Mouse (Mus musculus): ENCODE data around the gene Sdcbp2. TPM values are rescaled to one million over a fixed set of nuclear protein-coding genes. Genes with fewer than 3 reads are reported as not detected.
A peak's percentile ranks its signal among the peaks of the same experiment; 100 is the strongest.

Gene Sdcbp2
- polyA plus RNA-seq, 1 experiment from 2014 or later, result 0.35 TPM

GRCm38 (mm10) chr2:151575119-151575698 is 2.8 kb downstream of the Sdcbp2 start:
- H3K27ac ChIP-seq, result peak overlapping the region; percentile 81; the same call in 1 of the 2 replicates
- H3K9ac ChIP-seq, result peak overlapping the region; percentile 68
- H3K4me1 ChIP-seq, result peaks cover 11% of the 10 kb centered on the region
- H3K4me2 ChIP-seq, result peak overlapping the region; percentile 76
- H3K27me3 ChIP-seq, result 0 out of 2 replicates have a peak, but pooled peaks cover 8% of the 10 kb centered on the region
- no peaks in the 10 kb centered on the region for H3K36me3 ChIP-seq (ENCODE audit: poor library complexity, severe bottlenecking)
- 21% methylated on average over 7 of the region's 7 CpGs for WGBS
- no peaks in the 10 kb centered on the region for H3K9me3 ChIP-seq (replicated peaks)
- peak overlapping the region; percentile 45 for H3K4me3 ChIP-seq
- no peak; the same call in 1 of the 2 replicates for ATAC-seq

GRCm38 (mm10) chr2:151575699-151576389 is 3.4 kb downstream of the Sdcbp2 start:
- peak; percentile 98 for ATAC-seq
- Histone ChIP-seq H3K4me1 (peaks cover 11% of the 10 kb centered on the region), H3K9ac (peak overlapping the region; percentile 68), H3K9me3 (replicated peaks) (no peaks in the 10 kb centered on the region), H3K4me2 (peak overlapping the region; percentile 76), H3K27ac (peak overlapping the region; percentile 81), H3K36me3 (ENCODE audit: poor library complexity, severe bottlenecking) (no peaks in the 10 kb centered on the region), H3K4me3 (peak overlapping the region; percentile 45), H3K27me3 (0 out of 2 replicates have a peak, but pooled peaks cover 8% of the 10 kb centered on the region)
- WGBS, result 1% methylated on average over 38 of the region's 38 CpGs

GRCm38 (mm10) chr2:151579183-151579582 is 6.8 kb downstream of the Sdcbp2 start:
- H3K9ac ChIP-seq, result no peak overlapping the region
- ATAC-seq, result no peak
- peaks cover 11% of the 10 kb centered on the region for H3K4me1 ChIP-seq
- H3K9me3 ChIP-seq (replicated peaks), result no peaks in the 10 kb centered on the region
- no peaks in the 10 kb centered on the region for H3K36me3 ChIP-seq (ENCODE audit: poor library complexity, severe bottlenecking)
- 85% methylated on average over 4 of the region's 4 CpGs for WGBS
- no peak overlapping the region for H3K4me2 ChIP-seq
- H3K27ac ChIP-seq, result no peak overlapping the region
- H3K4me3 ChIP-seq, result no peak overlapping the region
- 0 out of 2 replicates have a peak, but pooled peaks cover 8% of the 10 kb centered on the region for H3K27me3 ChIP-seq

GRCm38 (mm10) chr2:151580945-151581344 is 8.5 kb downstream of the Sdcbp2 start:
- no peaks in the 10 kb centered on the region for H3K36me3 ChIP-seq (ENCODE audit: poor library complexity, severe bottlenecking)
- WGBS, result 20% methylated on average over 1 of the region's 1 CpGs
- no peak for ATAC-seq

GRCm38 (mm10) chr2:151585934-151586333 is 13.5 kb downstream of the Sdcbp2 start:
- Histone ChIP-seq H3K4me2 (no peak overlapping the region), H3K4me3 (no peak overlapping the region), H3K9me3 (replicated peaks) (no peaks in the 10 kb centered on the region), H3K9ac (no peak overlapping the region), H3K36me3 (ENCODE audit: poor library complexity, severe bottlenecking) (no peaks in the 10 kb centered on the region), H3K27me3 (no peaks in the 10 kb centered on the region), H3K27ac (no peak overlapping the region), H3K4me1 (no peaks in the 10 kb centered on the region)
- no peak for ATAC-seq
- WGBS, result 70% methylated on average over 3 of the region's 3 CpGs

More at GRCm38 (mm10) chr2:151580945-151581344, 8.5 kb downstream of the Sdcbp2 start:
- Histone ChIP-seq H3K4me2 (no peak overlapping the region), H3K4me1 (peaks cover 7% of the 10 kb centered on the region), H3K9ac (no peak overlapping the region), H3K27me3 (0 out of 2 replicates have a peak, but pooled peaks cover 8% of the 10 kb centered on the region), H3K4me3 (no peak overlapping the region), H3K9me3 (replicated peaks) (no peaks in the 10 kb centered on the region), H3K27ac (no peak overlapping the region)

- no peaks in the 10 kb centered on the region for H3K9me3 ChIP-seq (replicated peaks)
- no peak overlapping the region for H3K4me2 ChIP-seq
- H3K27me3 ChIP-seq, result no peaks in the 10 kb centered on the region
- ATAC-seq, result no peak
- H3K9ac ChIP-seq, result no peak overlapping the region; the same call in 1 of the 2 replicates
- no peak overlapping the region for H3K27ac ChIP-seq
- H3K36me3 ChIP-seq (ENCODE audit: poor library complexity, severe bottlenecking), result no peaks in the 10 kb centered on the region
- no peaks in the 10 kb centered on the region for H3K4me1 ChIP-seq
- WGBS, result 90% methylated on average over 1 of the region's 1 CpGs
- no peak overlapping the region for H3K4me3 ChIP-seq
Measured at GRCm38 (mm10) chr2:151586807-151587206, 14.4 kb downstream of the Sdcbp2 start.

GRCm38 (mm10) chr2:151587306-151587705 is 14.9 kb downstream of the Sdcbp2 start:
- no peak overlapping the region for H3K9ac ChIP-seq
- no peaks in the 10 kb centered on the region for H3K4me1 ChIP-seq
- ATAC-seq, result no peak
- 78% methylated on average over 9 of the region's 9 CpGs for WGBS
- H3K9me3 ChIP-seq (replicated peaks), result no peaks in the 10 kb centered on the region
- no peak overlapping the region for H3K27ac ChIP-seq
- H3K27me3 ChIP-seq, result no peaks in the 10 kb centered on the region
- H3K36me3 ChIP-seq (ENCODE audit: poor library complexity, severe bottlenecking), result no peaks in the 10 kb centered on the region
- no peak overlapping the region for H3K4me3 ChIP-seq
- H3K4me2 ChIP-seq, result no peak overlapping the region

- 87% methylated on average over 2 of the region's 2 CpGs for WGBS
- H3K4me3 ChIP-seq, result no peak overlapping the region
- no peaks in the 10 kb centered on the region for H3K27me3 ChIP-seq
- peaks cover 1% of the 10 kb centered on the region for H3K4me1 ChIP-seq
- no peaks in the 10 kb centered on the region; the same call in 1 of the 2 replicates for H3K36me3 ChIP-seq (ENCODE audit: poor library complexity, severe bottlenecking)
- H3K27ac ChIP-seq, result no peak overlapping the region
- H3K9ac ChIP-seq, result no peak overlapping the region
- H3K9me3 ChIP-seq (replicated peaks), result no peaks in the 10 kb centered on the region
- no peak overlapping the region for H3K4me2 ChIP-seq
- ATAC-seq, result no peak
Measured at GRCm38 (mm10) chr2:151598068-151598467, 25.6 kb downstream of the Sdcbp2 start.

- Histone ChIP-seq H3K9me3 (replicated peaks) (no peaks in the 10 kb centered on the region), H3K27me3 (no peaks in the 10 kb centered on the region), H3K9ac (no peak overlapping the region), H3K4me1 (peaks cover 30% of the 10 kb centered on the region), H3K4me3 (no peak overlapping the region), H3K4me2 (no peak overlapping the region), H3K36me3 (ENCODE audit: poor library complexity, severe bottlenecking) (no peaks in the 10 kb centered on the region), H3K27ac (no peak overlapping the region)
- WGBS, result 88% methylated on average over 4 of the region's 4 CpGs
- ATAC-seq, result no peak
Measured at GRCm38 (mm10) chr2:151602106-151602505, 29.7 kb downstream of the Sdcbp2 start.

GRCm38 (mm10) chr2:151603630-151604029 is 31.2 kb downstream of the Sdcbp2 start:
- no peaks in the 10 kb centered on the region for H3K36me3 ChIP-seq (ENCODE audit: poor library complexity, severe bottlenecking)
- H3K4me1 ChIP-seq, result peaks cover 30% of the 10 kb centered on the region
- peak; percentile 59 for ATAC-seq

GRCm38 (mm10) chr2:151605437-151605987 is 33.1 kb downstream of the Sdcbp2 start:
- Histone ChIP-seq H3K4me1 (peaks cover 38% of the 10 kb centered on the region), H3K9ac (no peak overlapping the region), H3K4me2 (0 out of 2 replicates have a peak overlapping the region, but pooled peaks have one; percentile 10), H3K4me3 (no peak overlapping the region), H3K27ac (no peak overlapping the region), H3K9me3 (replicated peaks) (no peaks in the 10 kb centered on the region), H3K36me3 (ENCODE audit: poor library complexity, severe bottlenecking) (no peaks in the 10 kb centered on the region), H3K27me3 (no peaks in the 10 kb centered on the region)
- 37% methylated on average over 11 of the region's 11 CpGs for WGBS
- peak; percentile 60 for ATAC-seq

More at GRCm38 (mm10) chr2:151603630-151604029, 31.2 kb downstream of the Sdcbp2 start:
- Histone ChIP-seq H3K4me3 (no peak overlapping the region), H3K4me2 (no peak overlapping the region), H3K9ac (no peak overlapping the region), H3K27me3 (no peaks in the 10 kb centered on the region), H3K9me3 (replicated peaks) (no peaks in the 10 kb centered on the region), H3K27ac (peak overlapping the region; percentile 31; the same call in 1 of the 2 replicates)
- WGBS, result 6% methylated on average over 4 of the region's 4 CpGs

GRCm38 (mm10) chr2:151608435-151608834 is 36.0 kb downstream of the Sdcbp2 start:
- Histone ChIP-seq H3K4me1 (peaks cover 33% of the 10 kb centered on the region), H3K4me2 (no peak overlapping the region), H3K4me3 (no peak overlapping the region), H3K9ac (no peak overlapping the region), H3K27ac (no peak overlapping the region), H3K27me3 (no peaks in the 10 kb centered on the region), H3K36me3 (ENCODE audit: poor library complexity, severe bottlenecking) (no peaks in the 10 kb centered on the region), H3K9me3 (replicated peaks) (no peaks in the 10 kb centered on the region)
- no peak for ATAC-seq
- WGBS, result 86% methylated on average over 1 of the region's 1 CpGs
